Mouse (Mus musculus): ENCODE results near the gene Gm49380.

Gene Gm49380

GRCm38 (mm10) chr9:44047071-44047470 lies 66.2 kb downstream of the Gm49380 start:
- no peak for DNase-seq (ENCODE audit: low read depth)

- DNase-seq (ENCODE audit: low read depth), result no peak
These were observed 66.9 kb downstream of the Gm49380 start for GRCm38 (mm10) chr9:44046426-44046825.

GRCm38 (mm10) chr9:44045884-44046272 lies 67.4 kb downstream of the Gm49380 start:
- DNase-seq (ENCODE audit: low read depth), result no peak

- DNase-seq (ENCODE audit: low read depth), result no peak
These were observed 68.0 kb downstream of the Gm49380 start for GRCm38 (mm10) chr9:44045158-44045883.

- DNase-seq (ENCODE audit: low read depth), result peak; percentile 43
These were observed 68.7 kb downstream of the Gm49380 start for GRCm38 (mm10) chr9:44044426-44045157.

GRCm38 (mm10) chr9:44043708-44044425 lies 69.4 kb downstream of the Gm49380 start:
- DNase-seq (ENCODE audit: low read depth), result peak; percentile 39

- peak; percentile 83 for DNase-seq (ENCODE audit: low read depth)
These were observed 70.2 kb downstream of the Gm49380 start, which contains the start of gene Thy1 for GRCm38 (mm10) chr9:44042836-44043707. Gene Thy1, plus strand, starts transcription at chr9:44043384.

GRCm38 (mm10) chr9:44042396-44042680 lies 71.0 kb downstream of the Gm49380 start:
- no peak for DNase-seq (ENCODE audit: low read depth)

- no peak for DNase-seq (ENCODE audit: low read depth)
These were observed 71.5 kb downstream of the Gm49380 start for GRCm38 (mm10) chr9:44041511-44042395.

- DNase-seq (ENCODE audit: low read depth), result no peak
These were observed 76.2 kb downstream of the Gm49380 start for GRCm38 (mm10) chr9:44037106-44037505.

- DNase-seq (ENCODE audit: low read depth), result no peak
These were observed 79.2 kb downstream of the Gm49380 start for GRCm38 (mm10) chr9:44033957-44034727.

- no peak for DNase-seq (ENCODE audit: low read depth)
These were observed 80.0 kb downstream of the Gm49380 start for GRCm38 (mm10) chr9:44033317-44033716.

GRCm38 (mm10) chr9:44031946-44032345 lies 81.4 kb downstream of the Gm49380 start:
- DNase-seq (ENCODE audit: low read depth), result no peak

GRCm38 (mm10) chr9:44031079-44031478 lies 82.2 kb downstream of the Gm49380 start:
- DNase-seq (ENCODE audit: low read depth), result no peak

- no peak for DNase-seq (ENCODE audit: low read depth)
These were observed 82.7 kb downstream of the Gm49380 start for GRCm38 (mm10) chr9:44030646-44031045.

GRCm38 (mm10) chr9:44029580-44030236 lies 83.6 kb downstream of the Gm49380 start:
- DNase-seq (ENCODE audit: low read depth), result no peak

- no peak for DNase-seq (ENCODE audit: low read depth)
These were observed 89.2 kb downstream of the Gm49380 start for GRCm38 (mm10) chr9:44024096-44024495.

GRCm38 (mm10) chr9:44022100-44022847 lies 91.0 kb downstream of the Gm49380 start:
- no peak for DNase-seq (ENCODE audit: low read depth)

GRCm38 (mm10) chr9:44020001-44020400 lies 93.3 kb downstream of the Gm49380 start:
- DNase-seq (ENCODE audit: low read depth), result no peak

Data from NIH3T3 (cell line).